Mouse (Mus musculus) G1E (cell line): Measurements from ENCODE around the gene Ccdc62. TPM values are rescaled to one million over a fixed set of nuclear protein-coding genes. Genes with fewer than 3 reads are reported as not detected.

Source experiments
- ATAC-seq: 2 replicates; pipeline ENCODE4 v1.8.0; 2016; ENCODE audit warnings: mild to moderate bottlenecking; ENCODE audit not compliant: insufficient number of reproducible peaks, poor library complexity, low FRiP score, severe bottlenecking; ENCODE audit errors: extremely low read depth
- DNase-seq: peaks from one replicate; pipeline ENCODE4 v3.0.0; 2012; ENCODE audit warnings: low spot score
- H3K27me3 ChIP-seq: 2 replicates; pipeline ENCODE4 v1.6.1; 2012; ENCODE audit warnings: mild to moderate bottlenecking, low read length, inconsistent platforms; ENCODE audit not compliant: insufficient read depth
- H3K36me3 ChIP-seq: replicated peaks from 2 replicates; pipeline ENCODE3; 2012; ENCODE audit warnings: mild to moderate bottlenecking, inconsistent platforms
- H3K4me1 ChIP-seq: 2 replicates; pipeline ENCODE4 v1.6.1; 2012; ENCODE audit warnings: low read depth, low read length, inconsistent platforms, mixed read lengths; ENCODE audit not compliant: insufficient read depth
- H3K4me3 ChIP-seq: 2 replicates; pipeline ENCODE4 v1.5.1; 2012; ENCODE audit warnings: low read depth, mild to moderate bottlenecking, inconsistent platforms, low read length, moderate library complexity, mixed read lengths
- H3K9me3 ChIP-seq: replicated peaks from 2 replicates; pipeline ENCODE4 v1.6.1; 2012; ENCODE audit warnings: inconsistent platforms
- CTCF ChIP-seq: IDR thresholded peaks from 2 replicates; pipeline ENCODE4 v1.5.1; 2012; ENCODE audit warnings: low read depth, low read length, inconsistent platforms, mixed read lengths
- GATA1 ChIP-seq: IDR thresholded peaks from 2 replicates; pipeline ENCODE4 v1.6.1; 2012; ENCODE audit warnings: borderline replicate concordance, low read length, inconsistent platforms, mixed read lengths
- GATA2 ChIP-seq: IDR thresholded peaks from 2 replicates; pipeline ENCODE4 v1.6.1; 2012; ENCODE audit warnings: low read depth, low read length, inconsistent platforms, borderline replicate concordance
- POLR2AphosphoS5 ChIP-seq: IDR thresholded peaks from 2 replicates; pipeline ENCODE4 v1.6.1; 2012; ENCODE audit warnings: low read depth, low read length, inconsistent platforms; ENCODE audit not compliant: insufficient replicate concordance
- TAL1 ChIP-seq: conservative IDR thresholded peaks from 2 replicates; pipeline ENCODE4 v1.6.1; 2012; ENCODE audit warnings: low read depth, low read length, inconsistent platforms, mixed read lengths
- polyA plus RNA-seq: library from polyadenylated mRNA; stranded (reverse); fragments of >175 nt; gene quantifications from 2 replicates; pipeline ENCODE4 v1.2.3, GENCODE M21; 2012
- total RNA-seq, 2 experiments: library from RNA; stranded (forward) in 1 of 2; stranded (reverse) in 1 of 2; fragments of 200-1000 nt in 1 of 2; fragments of >200 nt in 1 of 2; fragmentation: Nextera tagmentation in 1 of 2; gene quantifications; 2 replicates each; pipeline ENCODE4 v1.2.3; 2014 to 2017

The Ccdc62 gene
- total and polyA plus RNA-seq, 3 experiments: 3.0 to 9.4 (median 5.0) TPM

DNA sequence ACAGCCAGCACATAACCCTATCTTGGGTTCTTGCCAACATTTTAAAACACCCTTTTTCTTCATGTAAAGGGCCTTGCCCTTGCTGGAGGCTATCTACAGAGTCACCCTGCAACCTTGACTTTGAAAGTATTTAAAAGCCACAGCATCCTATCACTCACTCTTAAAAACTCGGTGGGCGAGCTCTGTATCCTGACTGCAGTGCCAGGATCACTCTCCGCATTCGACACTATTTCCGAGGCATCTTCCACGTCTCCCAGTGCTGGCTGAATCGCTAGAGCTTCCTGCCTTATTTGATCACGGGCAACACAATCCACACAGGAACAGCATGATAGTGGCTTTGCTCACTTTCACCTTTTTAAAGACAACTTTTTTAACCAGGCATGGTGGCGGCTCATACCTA, 87.5 kb downstream of the Ccdc62 start:
- no peak for TF ChIP-seq GATA2
- no peak for TF ChIP-seq POLR2AphosphoS5
- TF ChIP-seq TAL1: no peak
- TF ChIP-seq GATA1: no peak
- no peak for TF ChIP-seq CTCF
- Histone ChIP-seq H3K27me3 (no peaks in the 10 kb centered on the region), H3K4me3 (no peak overlapping the region), H3K4me1 (peaks cover 88% of the 10 kb centered on the region), H3K36me3 (peaks cover 87% of the 10 kb centered on the region), H3K9me3 (no peaks in the 10 kb centered on the region)
- ATAC-seq (no peak), DNase-seq (no peak)

DNA sequence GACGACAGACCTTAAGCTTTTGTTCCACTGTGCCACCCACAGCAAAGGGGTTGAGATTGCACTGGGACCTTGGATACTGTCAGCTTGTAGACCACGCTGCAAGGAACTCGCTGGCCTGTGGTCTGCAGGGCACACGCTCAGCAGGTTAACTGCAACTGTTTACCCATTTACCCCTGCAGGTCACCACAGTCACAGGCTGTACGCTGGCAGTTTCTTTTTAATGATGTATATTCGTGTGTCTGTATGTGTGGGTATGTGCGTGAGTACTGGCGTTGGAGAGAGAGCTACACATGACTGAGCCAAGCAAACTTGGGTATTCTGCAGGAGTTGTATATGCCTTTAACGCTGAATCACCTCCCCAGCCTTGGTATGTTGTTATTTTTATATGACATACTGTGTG, 88.2 kb downstream of the Ccdc62 start:
- DNase-seq (no peak), ATAC-seq (no peak)
- Histone ChIP-seq H3K4me1 (peaks cover 89% of the 10 kb centered on the region), H3K4me3 (no peak overlapping the region), H3K27me3 (no peaks in the 10 kb centered on the region), H3K36me3 (peaks cover 85% of the 10 kb centered on the region), H3K9me3 (no peaks in the 10 kb centered on the region)
- no peak for TF ChIP-seq CTCF
- no peak for TF ChIP-seq TAL1
- no peak for TF ChIP-seq POLR2AphosphoS5
- no peak for TF ChIP-seq GATA1
- no peak for TF ChIP-seq GATA2

Other genes starting within 250 kb of the Ccdc62 start
- 59.1 and 75.4 TPM in 2 replicates for gene Clip1, start 246.1 kb upstream of the Ccdc62 start, total RNA-seq (2014; fragmentation: Nextera tagmentation)
- 47.8 and 49.1 TPM in 2 replicates for gene Clip1, start 246.1 kb upstream of the Ccdc62 start, total RNA-seq (2017)
- 12.0 and 12.9 TPM in 2 replicates for gene Clip1, start 246.1 kb upstream of the Ccdc62 start, polyA plus RNA-seq
- 68.2 and 93.6 TPM in 2 replicates for gene Zcchc8, start 209.6 kb upstream of the Ccdc62 start, total RNA-seq (2014; fragmentation: Nextera tagmentation)
- gene Zcchc8, start 209.6 kb upstream of the Ccdc62 start, total RNA-seq (2017): 33.3 and 41.4 TPM in 2 replicates
- 55.2 and 79.4 TPM in 2 replicates for gene Zcchc8, start 209.6 kb upstream of the Ccdc62 start, polyA plus RNA-seq
- gene Rsrc2, start 181.3 kb upstream of the Ccdc62 start, total RNA-seq (2014; fragmentation: Nextera tagmentation): 141 and 148 TPM in 2 replicates
- gene Rsrc2, start 181.3 kb upstream of the Ccdc62 start, total RNA-seq (2017): 130 and 151 TPM in 2 replicates
- gene Rsrc2, start 181.3 kb upstream of the Ccdc62 start, polyA plus RNA-seq: 8.2 and 18.3 TPM in 2 replicates
- 100 and 117 TPM in 2 replicates for gene Kntc1, start 181.0 kb upstream of the Ccdc62 start, total RNA-seq (2014; fragmentation: Nextera tagmentation)
- 61.9 and 68.0 TPM in 2 replicates for gene Kntc1, start 181.0 kb upstream of the Ccdc62 start, total RNA-seq (2017)
- gene Kntc1, start 181.0 kb upstream of the Ccdc62 start, polyA plus RNA-seq: 3.2 and 3.8 TPM in 2 replicates
- not detected in 2 replicates for gene Hcar2, start 65.2 kb upstream of the Ccdc62 start, total RNA-seq (2014; fragmentation: Nextera tagmentation)
- 0.12 and 0.22 TPM in 2 replicates for gene Hcar2, start 65.2 kb upstream of the Ccdc62 start, total RNA-seq (2017)
- gene Hcar2, start 65.2 kb upstream of the Ccdc62 start, polyA plus RNA-seq: not detected in 2 replicates
- not detected in 2 replicates for gene Hcar1, start 50.7 kb upstream of the Ccdc62 start, total RNA-seq (2014; fragmentation: Nextera tagmentation)
- gene Hcar1, start 50.7 kb upstream of the Ccdc62 start, total RNA-seq (2017): 0.06 and 0.22 TPM in 2 replicates
- gene Hcar1, start 50.7 kb upstream of the Ccdc62 start, polyA plus RNA-seq: not detected in 2 replicates
- gene Denr, start 23.5 kb upstream of the Ccdc62 start, total RNA-seq (2014; fragmentation: Nextera tagmentation): 54.0 and 97.5 TPM in 2 replicates
- gene Denr, start 23.5 kb upstream of the Ccdc62 start, total RNA-seq (2017): 39.7 and 51.7 TPM in 2 replicates
- 150 and 207 TPM in 2 replicates for gene Denr, start 23.5 kb upstream of the Ccdc62 start, polyA plus RNA-seq
- gene Gm43518, start 3.3 kb upstream of the Ccdc62 start, total RNA-seq (2014; fragmentation: Nextera tagmentation): 1.6 TPM in 1 of 2 replicates, not detected in the other
- 0.27 and 1.5 TPM in 2 replicates for gene Gm43518, start 3.3 kb upstream of the Ccdc62 start, total RNA-seq (2017)
- not detected in 2 replicates for gene Gm43518, start 3.3 kb upstream of the Ccdc62 start, polyA plus RNA-seq
- 14.2 and 21.7 TPM in 2 replicates for gene Hip1r, start 42.9 kb downstream of the Ccdc62 start, total RNA-seq (2014; fragmentation: Nextera tagmentation)
- gene Hip1r, start 42.9 kb downstream of the Ccdc62 start, total RNA-seq (2017): 5.6 and 7.9 TPM in 2 replicates
- gene Hip1r, start 42.9 kb downstream of the Ccdc62 start, polyA plus RNA-seq: 14.9 and 16.5 TPM in 2 replicates
- 55.7 and 64.1 TPM in 2 replicates for gene Vps37b, start 101.6 kb downstream of the Ccdc62 start, total RNA-seq (2014; fragmentation: Nextera tagmentation)
- gene Vps37b, start 101.6 kb downstream of the Ccdc62 start, total RNA-seq (2017): 26.2 and 27.5 TPM in 2 replicates
- 135 and 192 TPM in 2 replicates for gene Vps37b, start 101.6 kb downstream of the Ccdc62 start, polyA plus RNA-seq
- gene Abcb9, start 165.1 kb downstream of the Ccdc62 start, total RNA-seq (2014; fragmentation: Nextera tagmentation): 0.75 TPM in 1 of 2 replicates, not detected in the other
- 0.60 and 1.0 TPM in 2 replicates for gene Abcb9, start 165.1 kb downstream of the Ccdc62 start, total RNA-seq (2017)
- 0.62 and 0.66 TPM in 2 replicates for gene Abcb9, start 165.1 kb downstream of the Ccdc62 start, polyA plus RNA-seq
- gene Ogfod2, start 181.6 kb downstream of the Ccdc62 start, total RNA-seq (2014; fragmentation: Nextera tagmentation): 7.2 and 28.1 TPM in 2 replicates
- gene Ogfod2, start 181.6 kb downstream of the Ccdc62 start, total RNA-seq (2017): 14.9 and 15.4 TPM in 2 replicates
- gene Ogfod2, start 181.6 kb downstream of the Ccdc62 start, polyA plus RNA-seq: 60.2 and 73.8 TPM in 2 replicates
- 27.3 and 31.4 TPM in 2 replicates for gene Arl6ip4, start 185.4 kb downstream of the Ccdc62 start, total RNA-seq (2014; fragmentation: Nextera tagmentation)
- 65.6 and 75.7 TPM in 2 replicates for gene Arl6ip4, start 185.4 kb downstream of the Ccdc62 start, total RNA-seq (2017)
- 75.4 and 76.9 TPM in 2 replicates for gene Arl6ip4, start 185.4 kb downstream of the Ccdc62 start, polyA plus RNA-seq